Mouse (Mus musculus): Measurements from ENCODE around the gene Lsamp. TPM values are rescaled to one million over a fixed set of nuclear protein-coding genes. Genes with fewer than 3 reads are reported as not detected.
A peak's percentile ranks its signal among the peaks of the same experiment; 100 is the strongest.

The Lsamp gene
- total RNA-seq, 4 experiments from 2014 or later = 9.0 to 20.8 (median 14.2) TPM

GRCm38 (mm10) chr16:41565233-41565632 is 1581.1 kb downstream of the Lsamp start:
- DNase-seq = no peak

- DNase-seq = no peak
Measured at GRCm38 (mm10) chr16:41588675-41589301, 1604.6 kb downstream of the Lsamp start.

GRCm38 (mm10) chr16:41612229-41612628 is 1628.1 kb downstream of the Lsamp start:
- DNase-seq = no peak

DNA sequence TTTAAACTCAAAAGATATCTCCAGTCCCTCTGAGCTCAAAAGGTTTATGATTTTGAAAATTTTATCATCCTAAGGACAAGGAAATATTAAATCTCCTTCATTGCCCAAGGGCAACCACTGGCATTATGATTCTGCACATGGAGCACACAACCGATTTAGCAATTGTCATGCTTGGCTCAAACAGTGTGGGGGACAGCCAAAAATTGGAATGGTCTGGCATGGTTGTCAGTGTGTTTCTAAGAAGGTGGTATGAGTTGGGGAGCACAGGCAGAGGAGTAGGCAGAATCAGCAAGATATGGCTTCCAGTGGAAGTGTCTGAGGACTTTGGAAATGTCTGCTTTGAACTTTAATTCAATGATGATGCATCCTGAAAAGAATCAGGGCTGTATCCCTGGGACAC is 1639.7 kb downstream of the Lsamp start:
- DNase-seq = no peak

- DNase-seq = no peak
Measured at GRCm38 (mm10) chr16:41633898-41634297, 1649.7 kb downstream of the Lsamp start.

- DNase-seq = no peak
Measured at GRCm38 (mm10) chr16:41640876-41641275, 1656.7 kb downstream of the Lsamp start.

GRCm38 (mm10) chr16:41653261-41653660 is 1669.1 kb downstream of the Lsamp start:
- no peak for DNase-seq

- no peak for DNase-seq
Measured at GRCm38 (mm10) chr16:41674316-41675038, 1690.3 kb downstream of the Lsamp start.

DNA sequence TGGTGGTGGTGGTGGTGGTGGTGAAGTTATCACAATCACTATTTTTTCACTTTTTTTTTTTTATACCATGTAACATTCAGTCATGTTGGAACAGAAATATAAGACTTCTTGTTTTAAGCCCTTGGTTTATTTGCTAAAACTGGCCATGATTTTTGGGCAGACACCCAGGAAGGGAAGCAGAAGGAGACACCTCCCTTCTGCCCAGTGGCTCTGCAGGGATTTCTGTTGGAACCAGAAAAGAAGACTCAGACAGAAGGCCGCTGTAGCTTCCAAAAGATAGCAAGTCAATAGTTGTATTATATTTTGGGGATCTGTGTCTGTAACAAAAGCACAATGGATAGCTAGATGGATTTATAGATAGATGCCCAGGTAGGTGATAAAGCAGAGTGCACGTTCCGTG is 1691.6 kb downstream of the Lsamp start:
- DNase-seq = no peak

DNA sequence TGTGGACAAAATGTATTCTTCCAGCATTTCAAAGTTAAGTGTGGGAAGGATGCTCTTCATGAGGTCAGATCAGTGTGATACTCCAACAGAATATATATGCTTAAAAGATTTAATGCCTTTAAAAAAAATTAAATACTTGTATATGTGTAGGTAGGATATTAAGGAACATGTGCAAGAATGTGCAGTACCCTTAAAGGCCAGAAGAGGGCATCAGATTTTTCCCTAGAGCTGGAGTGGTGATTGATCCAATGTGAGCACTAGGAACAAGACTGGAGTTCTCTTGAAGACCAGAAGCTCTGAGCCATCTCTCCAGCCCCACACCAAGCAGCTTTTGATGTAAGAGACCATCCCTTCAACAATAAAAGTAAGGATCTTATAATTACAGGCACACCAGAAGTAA is 1708.3 kb downstream of the Lsamp start:
- DNase-seq = peak; percentile 1

- DNase-seq = no peak
Measured at GRCm38 (mm10) chr16:41701790-41702428, 1717.7 kb downstream of the Lsamp start.

GRCm38 (mm10) chr16:41728900-41729585 is 1744.9 kb downstream of the Lsamp start:
- no peak for DNase-seq

GRCm38 (mm10) chr16:41729911-41730310 is 1745.8 kb downstream of the Lsamp start:
- DNase-seq = no peak

- peak; percentile 1 for DNase-seq
Measured at GRCm38 (mm10) chr16:41745037-41745436, 1760.9 kb downstream of the Lsamp start.

DNA sequence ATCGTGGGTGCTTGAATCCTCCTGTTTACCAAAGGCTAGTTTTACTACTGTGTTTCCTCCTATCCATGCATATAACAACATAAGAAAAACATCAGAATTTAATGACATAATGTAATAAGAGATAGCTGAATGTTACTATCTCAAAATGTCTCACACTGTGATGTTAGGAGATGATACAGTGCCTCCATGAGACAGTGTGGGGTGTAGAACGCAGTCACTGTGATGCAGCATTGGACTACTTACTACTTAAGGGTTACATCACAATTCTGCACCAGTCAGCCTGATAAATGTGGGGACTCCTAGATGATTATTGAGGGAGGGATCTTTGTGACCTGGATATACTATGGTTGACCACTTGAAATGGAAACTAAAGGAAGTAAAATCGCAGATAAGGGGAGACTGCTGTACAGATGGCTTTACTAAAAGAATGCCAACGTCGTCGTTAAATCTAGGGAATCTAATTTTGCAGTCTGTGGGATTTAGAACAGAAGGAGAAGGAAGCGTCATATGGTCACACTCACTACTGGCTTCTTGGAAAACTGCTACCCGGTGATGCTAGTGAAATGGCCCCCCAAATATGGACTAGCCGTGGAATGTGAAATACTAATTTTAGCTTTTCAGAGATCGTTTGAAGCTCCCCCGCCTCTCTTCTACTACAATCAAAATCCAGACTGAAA is 1762.2 kb downstream of the Lsamp start:
- DNase-seq = no peak

GRCm38 (mm10) chr16:41747874-41748273 is 1763.7 kb downstream of the Lsamp start:
- DNase-seq = no peak

GRCm38 (mm10) chr16:41748759-41749158 is 1764.6 kb downstream of the Lsamp start:
- no peak for DNase-seq

- no peak for DNase-seq
Measured at GRCm38 (mm10) chr16:41764285-41764684, 1780.1 kb downstream of the Lsamp start.

GRCm38 (mm10) chr16:41771427-41772125 is 1787.4 kb downstream of the Lsamp start:
- DNase-seq = no peak

GRCm38 (mm10) chr16:41777586-41777985 is 1793.4 kb downstream of the Lsamp start:
- no peak for DNase-seq

DNA sequence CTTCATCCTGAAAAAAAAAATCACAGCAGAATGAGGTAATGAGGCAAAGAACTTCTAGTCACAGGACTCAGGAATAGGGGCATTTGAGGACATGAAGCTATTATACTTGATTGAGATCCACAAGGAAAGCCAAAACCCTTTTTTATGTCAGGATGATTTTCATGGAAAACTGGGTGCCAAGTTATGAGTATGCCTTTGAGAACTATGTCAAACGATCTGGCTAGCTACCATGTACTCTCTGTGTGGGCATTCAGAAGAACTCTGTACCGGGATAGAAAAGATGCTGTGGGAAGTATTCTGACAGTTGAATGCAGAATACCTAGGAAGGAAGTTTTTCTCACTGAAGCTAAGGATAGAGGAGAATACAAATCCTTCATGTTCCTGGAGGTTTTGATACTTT is 1801.4 kb downstream of the Lsamp start:
- no peak for DNase-seq

GRCm38 (mm10) chr16:41786704-41787103 is 1802.5 kb downstream of the Lsamp start:
- no peak for DNase-seq
